Mouse (Mus musculus) CH12.LX (cell line): ENCODE results near the gene Rnf169. TPM values are rescaled to one million over a fixed set of nuclear protein-coding genes. Genes with fewer than 3 reads are reported as not detected.

Experiments
- DNase-seq: peaks from one replicate; pipeline ENCODE4 v3.0.0-alpha.2; 2013; ENCODE audit errors: extremely low read depth
- H3K27ac ChIP-seq: 2 replicates; pipeline ENCODE4 v1.5.1; 2012; ENCODE audit warnings: low read depth, mild to moderate bottlenecking, control low read depth, moderate library complexity; ENCODE audit not compliant: insufficient read depth
- H3K27me3 ChIP-seq: replicated peaks from 2 replicates; pipeline ENCODE3; 2012; ENCODE audit warnings: inconsistent platforms
- H3K36me3 ChIP-seq, 2 experiments: replicated peaks in 1 of 2; 2 replicates each; pipeline versions ENCODE3 to v1.6.1; 2012; ENCODE audit warnings: inconsistent platforms in 1 of 2, low read length in 1 of 2, mild to moderate bottlenecking in 1 of 2, mixed read lengths in 1 of 2, moderate library complexity in 1 of 2; ENCODE audit not compliant: control insufficient read depth in 1 of 2, insufficient read depth in 1 of 2
- H3K4me1 ChIP-seq, 2 experiments: 2 replicates each; pipeline ENCODE4 v1.6.1; 2012; ENCODE audit warnings: inconsistent platforms in 1 of 2, moderate library complexity in 1 of 2; ENCODE audit not compliant: insufficient read depth in 2 of 2, control insufficient read depth in 1 of 2
- H3K4me2 ChIP-seq: 2 replicates; pipeline ENCODE4 v1.6.1; 2012; ENCODE audit warnings: low read depth, mild to moderate bottlenecking, control low read depth; ENCODE audit not compliant: poor library complexity, insufficient read depth, severe bottlenecking
- H3K4me3 ChIP-seq, 3 experiments: fragments of 150-350 bp in 1 of 3; sonication (generic) in 1 of 3; replicated peaks in 1 of 3; 2 replicates each; pipeline versions ENCODE3 to v1.5.1; 2011 to 2012; ENCODE audit warnings: low read depth in 2 of 3, low read length in 2 of 3, mild to moderate bottlenecking in 2 of 3, moderate library complexity in 2 of 3, control low read depth in 1 of 3, improper control_type of control experiment in 1 of 3, inconsistent platforms in 1 of 3, mixed read lengths in 1 of 3; ENCODE audit not compliant: poor library complexity in 1 of 3
- H3K79me2 ChIP-seq: replicated peaks from 2 replicates; pipeline ENCODE4 v1.6.1; 2012; ENCODE audit warnings: mild to moderate bottlenecking, moderate library complexity; ENCODE audit not compliant: control insufficient read depth, poor library complexity, insufficient read depth, severe bottlenecking; ENCODE audit errors: extremely low read depth
- H3K9ac ChIP-seq: 2 replicates; pipeline ENCODE4 v1.6.1; 2012; ENCODE audit warnings: low read depth, mild to moderate bottlenecking, control low read depth, moderate library complexity; ENCODE audit not compliant: insufficient read depth
- H3K9me3 ChIP-seq: replicated peaks from 2 replicates; pipeline ENCODE3; 2012; ENCODE audit warnings: low read length, inconsistent platforms, mixed read lengths
- CHD1 ChIP-seq: IDR thresholded peaks from 2 replicates; pipeline ENCODE4 v1.6.1; 2012; ENCODE audit warnings: low read depth, low read length, improper control_type of control experiment, inconsistent platforms
- GABPA ChIP-seq: IDR thresholded peaks from 2 replicates; pipeline ENCODE4 v1.6.1; 2012; ENCODE audit warnings: low read depth, low read length, improper control_type of control experiment, inconsistent platforms; ENCODE audit not compliant: insufficient replicate concordance
- JUND ChIP-seq: conservative IDR thresholded peaks from 2 replicates; pipeline ENCODE4 v1.6.1; 2011; ENCODE audit warnings: low read depth, low read length, improper control_type of control experiment
- MAFK ChIP-seq: IDR thresholded peaks from 2 replicates; pipeline ENCODE4 v1.6.1; 2011; ENCODE audit warnings: low read length, improper control_type of control experiment; ENCODE audit not compliant: insufficient replicate concordance
- MAX ChIP-seq: IDR thresholded peaks from 2 replicates; pipeline ENCODE4 v1.6.1; 2011; ENCODE audit warnings: low read length, improper control_type of control experiment
- NRF1 ChIP-seq: IDR thresholded peaks from 2 replicates; pipeline ENCODE4 v1.6.1; 2014; ENCODE audit warnings: low read depth, mild to moderate bottlenecking, inconsistent platforms, low read length, improper control_type of control experiment, moderate library complexity
- RCOR1 ChIP-seq: conservative IDR thresholded peaks from 2 replicates; pipeline ENCODE4 v1.6.1; 2012; ENCODE audit warnings: low read depth, mild to moderate bottlenecking, inconsistent platforms, low read length, improper control_type of control experiment
- TBP ChIP-seq: conservative IDR thresholded peaks from 2 replicates; pipeline ENCODE4 v1.6.1; 2011; ENCODE audit warnings: low read depth, low read length, improper control_type of control experiment
- TCF12 ChIP-seq: IDR thresholded peaks from 2 replicates; pipeline ENCODE4 v1.6.1; 2014; ENCODE audit warnings: low read depth, mild to moderate bottlenecking, inconsistent platforms, low read length, improper control_type of control experiment
- USF1 ChIP-seq: IDR thresholded peaks from 2 replicates; pipeline ENCODE4 v1.6.1; 2014; ENCODE audit warnings: low read depth, mild to moderate bottlenecking, inconsistent platforms, low read length, improper control_type of control experiment
- USF2 ChIP-seq: conservative IDR thresholded peaks from 2 replicates; pipeline ENCODE4 v1.6.1; 2011; ENCODE audit warnings: low read depth, low read length, improper control_type of control experiment
- ZC3H11A ChIP-seq: IDR thresholded peaks from 2 replicates; pipeline ENCODE4 v1.6.1; 2012; ENCODE audit warnings: low read depth, mild to moderate bottlenecking, inconsistent platforms, low read length, improper control_type of control experiment
- ZKSCAN1 ChIP-seq: IDR thresholded peaks from 2 replicates; pipeline ENCODE4 v1.6.1; 2012; ENCODE audit warnings: low read depth, inconsistent platforms, low read length, improper control_type of control experiment, borderline replicate concordance
- dilution Hi-C: fragments of 300-500 bp; cut with MboI; formaldehyde crosslinking; loops from 2 replicates; pipeline ENCODE4 v1.14.3; 2020; ENCODE audit warnings: low sequenced_read_pairs; ENCODE audit not compliant: extremely low pct_unique_long_range_greater_than_20kb, extremely low pct_ligation_motif_present
- in situ Hi-C: fragments of 300-500 bp; cut with MboI; formaldehyde crosslinking; loops from 3 replicates; pipeline ENCODE4 v1.14.3; 2019; ENCODE audit warnings: low sequenced_read_pairs, low pct_ligation_motif_present, low pct_unique_long_range_greater_than_20kb, mixed read lengths
- polyA plus RNA-seq: library from polyadenylated mRNA; unstranded; fragments of >175 nt; gene quantifications from 2 replicates; pipeline ENCODE4 v1.2.1, GENCODE M21; 2012; ENCODE audit warnings: low read depth; ENCODE audit not compliant: insufficient read length
- total RNA-seq, 2 experiments: library from RNA; depleted of rRNA; stranded (reverse); fragments of 300-350 nt in 1 of 2; fragments of >200 nt in 1 of 2; gene quantifications; 2 replicates each; pipeline ENCODE4 v1.2.3; 2012 to 2014

Rnf169 gene
- total and polyA plus RNA-seq, 3 experiments, result 3.7 to 11.4 (median 5.2) TPM

DNA sequence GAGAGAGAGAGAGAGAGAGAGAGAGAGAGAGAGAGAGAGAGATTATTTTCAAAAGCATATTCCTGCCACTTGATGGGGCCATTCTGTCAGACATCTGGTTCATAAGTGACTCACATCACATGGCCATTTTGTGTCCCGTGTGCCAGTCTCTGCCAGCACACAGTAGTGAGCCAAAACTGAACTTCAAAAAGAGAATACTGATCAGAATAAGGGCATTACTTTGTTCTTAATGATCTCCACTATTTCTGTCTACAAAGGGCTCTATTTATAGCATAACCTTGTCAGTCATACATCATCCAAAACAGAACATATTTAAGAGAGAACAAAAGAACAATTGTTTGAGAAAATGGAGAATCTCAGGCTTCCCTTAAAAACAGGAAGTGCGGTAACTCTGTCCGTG, 88.8 kb downstream of the Rnf169 start:
- no peaks in the 10 kb centered on the region for H3K36me3 ChIP-seq
- H3K9me3 ChIP-seq, result no peaks in the 10 kb centered on the region
- no peak overlapping the region for H3K27ac ChIP-seq
- H3K4me2 ChIP-seq, result no peak overlapping the region
- no peaks in the 10 kb centered on the region for H3K27me3 ChIP-seq
- peaks cover 0 to 6% of the 10 kb centered on the region in 2 experiments; a peak in 2 of 4 replicates for H3K4me1 ChIP-seq
- dilution Hi-C loops, result no loop called here
- no peak overlapping the region for H3K9ac ChIP-seq
- no peak overlapping the region for H3K4me3 ChIP-seq
- no peak for TF ChIP-seq GABPA
- TF ChIP-seq TCF12, result no peak
- TF ChIP-seq RCOR1, result no peak
- no peak for TF ChIP-seq ZKSCAN1
- no peak for TF ChIP-seq ZC3H11A
- TF ChIP-seq NRF1, result no peak
- no peak for TF ChIP-seq USF2
- no peak for TF ChIP-seq MAFK
- TF ChIP-seq JUND, result no peak
- no peak for TF ChIP-seq MAX
- TF ChIP-seq CHD1, result no peak
- TF ChIP-seq, all 38 proteins: peak for 0
- no peaks in the 10 kb centered on the region for H3K79me2 ChIP-seq
- no peak for DNase-seq
- in situ Hi-C loops, result no loop called here

DNA sequence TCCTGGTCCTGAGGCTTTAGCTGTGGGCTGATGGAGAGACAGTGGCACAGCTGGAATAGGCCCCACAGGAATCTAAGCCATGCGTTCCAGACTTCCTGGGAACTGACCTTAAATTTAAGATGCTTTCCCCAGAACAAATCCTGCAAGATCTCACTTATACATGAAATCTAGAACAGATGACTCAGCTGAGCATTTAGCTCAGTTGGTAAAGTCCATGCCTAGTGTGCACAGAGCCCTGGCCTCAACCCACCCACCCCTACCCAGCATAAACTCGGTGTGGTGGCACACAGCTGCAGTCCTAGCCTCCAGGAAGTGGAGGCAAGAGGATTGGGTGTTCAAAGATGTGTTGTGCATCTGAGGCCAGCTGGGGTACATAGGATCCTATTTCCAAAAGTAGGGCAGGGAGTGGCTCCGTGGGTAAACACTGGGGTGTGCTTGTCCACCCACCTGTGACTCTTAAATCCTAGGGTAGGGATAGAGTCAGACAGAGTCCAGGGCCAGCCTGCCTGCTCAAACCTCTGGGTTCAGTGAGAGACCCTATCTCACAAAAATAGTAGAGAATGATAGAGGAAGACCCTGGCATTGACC, 90.0 kb downstream of the Rnf169 start:
- peaks cover 0 to 6% of the 10 kb centered on the region in 2 experiments; a peak in 2 of 4 replicates for H3K4me1 ChIP-seq
- no peaks in the 10 kb centered on the region for H3K27me3 ChIP-seq
- H3K4me3 ChIP-seq, result no peak overlapping the region
- dilution Hi-C loops (no loop called here), in situ Hi-C loops (no loop called here)
- no peaks in the 10 kb centered on the region for H3K9me3 ChIP-seq
- no peak for DNase-seq
- H3K27ac ChIP-seq, result no peak overlapping the region
- no peak overlapping the region for H3K4me2 ChIP-seq
- no peak overlapping the region for H3K9ac ChIP-seq
- H3K79me2 ChIP-seq, result no peaks in the 10 kb centered on the region
- no peaks in the 10 kb centered on the region for H3K36me3 ChIP-seq
- TF ChIP-seq USF1, result no peak
- no peak for TF ChIP-seq TBP
